Mouse (Mus musculus) liver, embryonic 14.5 days (tissue): Measurements from ENCODE around the gene P4htm. TPM values are rescaled to one million over a fixed set of nuclear protein-coding genes. Genes with fewer than 3 reads are reported as not detected.

ENCODE experiments used
- ATAC-seq: fragments of 200-750 bp; cut with Nextera tagmentation; 2 replicates; pipeline ENCODE4 v1.8.0; 2017; ENCODE audit warnings: moderate number of reproducible peaks, mild to moderate bottlenecking, moderate library complexity; ENCODE audit not compliant: insufficient read depth
- DNase-seq, 3 experiments: peaks; one replicate each; pipeline ENCODE4 v3.0.0-alpha.2; 2012 to 2013; ENCODE audit warnings: low read depth in 3 of 3, low spot score in 3 of 3
- H3K27ac ChIP-seq: fragments of 300-500 bp; sonication (generic); 2 replicates; pipeline ENCODE4 v1.5.1; 2014; ENCODE audit warnings: moderate library complexity, mild to moderate bottlenecking, control low read depth, inconsistent platforms
- H3K27me3 ChIP-seq: fragments of 300-500 bp; sonication (generic); 2 replicates; pipeline ENCODE4 v1.6.1; 2014; ENCODE audit warnings: mild to moderate bottlenecking, low read length, moderate library complexity; ENCODE audit not compliant: control insufficient read depth, insufficient read depth
- H3K36me3 ChIP-seq: fragments of 300-500 bp; sonication (generic); replicated peaks from 2 replicates; pipeline ENCODE4 v1.6.1; 2014; ENCODE audit warnings: low read depth; ENCODE audit not compliant: control insufficient read depth, insufficient read depth
- H3K4me1 ChIP-seq, 2 experiments: fragments of 200-500 bp in 1 of 2; fragments of 300-500 bp in 1 of 2; sonication (generic) in 1 of 2; replicated peaks; 2 replicates each; pipeline ENCODE4 v1.6.1; 2012 to 2014; ENCODE audit warnings: antibody characterized with exemption in 1 of 2, inconsistent platforms in 1 of 2, low read length in 1 of 2; ENCODE audit not compliant: control insufficient read depth in 2 of 2, insufficient read depth in 2 of 2
- H3K4me2 ChIP-seq: fragments of 300-500 bp; sonication (generic); 2 replicates; pipeline ENCODE4 v1.6.1; 2014; ENCODE audit warnings: low read depth, mild to moderate bottlenecking, control low read depth, moderate library complexity
- H3K4me3 ChIP-seq, 2 experiments: fragments of 200-500 bp in 1 of 2; fragments of 300-500 bp in 1 of 2; sonication (generic) in 1 of 2; 2 replicates each; pipeline ENCODE4 v1.5.1; 2012 to 2014; ENCODE audit warnings: low read depth in 2 of 2, low read length in 2 of 2, mild to moderate bottlenecking in 2 of 2, control low read depth in 1 of 2, inconsistent platforms in 1 of 2, moderate library complexity in 1 of 2; ENCODE audit not compliant: insufficient read depth in 1 of 2
- H3K9ac ChIP-seq: fragments of 300-500 bp; sonication (generic); replicated peaks from 2 replicates; pipeline ENCODE4 v1.6.1; 2014; ENCODE audit warnings: mild to moderate bottlenecking, control low read depth, moderate library complexity
- H3K9me3 ChIP-seq: fragments of 300-500 bp; sonication (generic); 2 replicates; pipeline ENCODE4 v1.6.1; 2016; ENCODE audit warnings: low read length, mixed read lengths; ENCODE audit not compliant: control insufficient read depth
- CTCF ChIP-seq: IDR thresholded peaks from 2 replicates; pipeline ENCODE4 v1.5.1; 2016; ENCODE audit warnings: antibody characterized with exemption, low read depth, control low read depth
- EP300 ChIP-seq: IDR thresholded peaks from 2 replicates; pipeline ENCODE4 v1.6.1; 2016; ENCODE audit warnings: antibody characterized with exemption, low read depth
- WGBS: fragments of 180-500 bp; shearing (Covaris S2); extraction: QIAGEN DNeasy Blood & Tissue Kit; methylation state at CpG from one replicate; pipeline ENCODE4 v1.1.7; 2014; ENCODE audit not compliant: insufficient replicate concordance; 5-methylcytosine and 5-hydroxymethylcytosine counted together
- polyA plus RNA-seq, 2 experiments: library from polyadenylated mRNA; depleted of rRNA in 1 of 2; stranded (reverse) in 1 of 2; unstranded in 1 of 2; fragments of >200 nt; fragmentation: Nextera tagmentation in 1 of 2; extraction: Ambion mirVana in 1 of 2; gene quantifications; 2 replicates each; pipeline versions ENCODE4 v1.2.1 to v1.2.3; 2012 to 2014

Gene P4htm
- polyA plus RNA-seq, 2 experiments: 0.25 to 0.54 TPM

- TF ChIP-seq CTCF: no peak
- no peak for TF ChIP-seq EP300
- 85% methylated on average over 8 of the region's 8 CpGs for WGBS
Measured at GRCm38 (mm10) chr9:108563671-108564070, 33.8 kb downstream of the P4htm start.

GRCm38 (mm10) chr9:108560227-108560841, 37.1 kb downstream of the P4htm start, which contains the start of gene Impdh2:
TSS of gene Impdh2 (plus strand) at chr9:108560286.
- no peaks in the 10 kb centered on the region for H3K27me3 ChIP-seq
- no peaks in the 10 kb centered on the region for H3K9me3 ChIP-seq
- H3K36me3 ChIP-seq: peaks cover 64% of the 10 kb centered on the region
- WGBS: under 1% methylated on average over 50 of the region's 53 CpGs
- ATAC-seq (peak; percentile 98), DNase-seq (peak; percentile 93 to 95 (median 94))
- TF ChIP-seq EP300 (no peak), CTCF (peak; percentile 33; the same call in 1 of the 2 replicates)
- peak within 1 kb of the TSS; percentile 97 for H3K4me2 ChIP-seq
- peak within 1 kb of the TSS; percentile 78 to 81 for H3K4me3 ChIP-seq
- H3K4me1 ChIP-seq: peaks cover 11 to 14% of the 10 kb centered on the region in 2 experiments; a peak in 3 of 4 replicates
- H3K9ac ChIP-seq: peak within 1 kb of the TSS; percentile 82
- H3K27ac ChIP-seq: peak within 1 kb of the TSS; percentile 66

More at GRCm38 (mm10) chr9:108563671-108564070, 33.8 kb downstream of the P4htm start:
- Histone ChIP-seq H3K4me3 (no peak overlapping the region), H3K36me3 (peaks cover 41% of the 10 kb centered on the region), H3K9me3 (no peaks in the 10 kb centered on the region), H3K9ac (no peak overlapping the region), H3K27ac (no peak overlapping the region), H3K27me3 (no peaks in the 10 kb centered on the region), H3K4me1 (peaks cover 18 to 24% of the 10 kb centered on the region in 2 experiments), H3K4me2 (no peak overlapping the region)
- DNase-seq (no peak), ATAC-seq (no peak)

GRCm38 (mm10) chr9:108559169-108559568, 38.3 kb downstream of the P4htm start:
- 73% methylated on average over 4 of the region's 4 CpGs for WGBS
- H3K4me2 ChIP-seq: no peak overlapping the region
- ATAC-seq (no peak), DNase-seq (no peak)
- no peak overlapping the region for H3K4me3 ChIP-seq
- no peak overlapping the region for H3K27ac ChIP-seq
- H3K27me3 ChIP-seq: no peaks in the 10 kb centered on the region
- H3K36me3 ChIP-seq: peaks cover 65% of the 10 kb centered on the region
- H3K4me1 ChIP-seq: peaks cover 10 to 14% of the 10 kb centered on the region in 2 experiments; a peak in 3 of 4 replicates
- no peak overlapping the region for H3K9ac ChIP-seq
- TF ChIP-seq CTCF (no peak), EP300 (no peak)
- H3K9me3 ChIP-seq: no peaks in the 10 kb centered on the region

GRCm38 (mm10) chr9:108546875-108547274, 50.6 kb downstream of the P4htm start:
- Histone ChIP-seq H3K9me3 (no peaks in the 10 kb centered on the region), H3K4me2 (no peak overlapping the region), H3K27me3 (no peaks in the 10 kb centered on the region), H3K36me3 (peaks cover 76% of the 10 kb centered on the region), H3K4me1 (peaks cover 2 to 4% of the 10 kb centered on the region in 2 experiments; a peak in 2 of 4 replicates), H3K9ac (no peak overlapping the region), H3K27ac (no peak overlapping the region), H3K4me3 (no peak overlapping the region)
- DNase-seq (no peak), ATAC-seq (no peak)
- WGBS: 91% methylated on average over 1 of the region's 1 CpGs
- TF ChIP-seq EP300 (no peak), CTCF (no peak)

- Histone ChIP-seq H3K4me3 (no peak overlapping the region), H3K27ac (no peak overlapping the region), H3K4me2 (no peak overlapping the region), H3K27me3 (no peaks in the 10 kb centered on the region), H3K4me1 (peaks cover 2 to 4% of the 10 kb centered on the region in 2 experiments; a peak in 2 of 4 replicates), H3K9me3 (no peaks in the 10 kb centered on the region), H3K9ac (no peak overlapping the region), H3K36me3 (peaks cover 81% of the 10 kb centered on the region)
- ATAC-seq (no peak), DNase-seq (no peak)
- TF ChIP-seq EP300 (no peak), CTCF (no peak)
- WGBS: 94% methylated on average over 3 of the region's 3 CpGs
Measured at GRCm38 (mm10) chr9:108545986-108546385, 51.5 kb downstream of the P4htm start.
